Mouse (Mus musculus) midbrain, embryonic 11.5 days (tissue): Measurements from ENCODE around the gene Coq8a. TPM values are rescaled to one million over a fixed set of nuclear protein-coding genes. Genes with fewer than 3 reads are reported as not detected.
A peak's percentile ranks its signal among the peaks of the same experiment; 100 is the strongest.

Experiments used
- ATAC-seq: fragments of 200-750 bp; cut with Nextera tagmentation; 2 replicates; pipeline ENCODE4 v1.8.0; 2017; ENCODE audit warnings: moderate TSS enrichment, moderate library complexity; ENCODE audit not compliant: low FRiP score
- DNase-seq: peaks from one replicate; pipeline ENCODE4 v3.0.0; 2015; ENCODE audit warnings: low spot score; ENCODE audit errors: missing footprints
- H3K27ac ChIP-seq: fragments of 300-500 bp; sonication (generic); 2 replicates; pipeline ENCODE4 v1.5.1; 2014; ENCODE audit warnings: low read depth, low read length
- H3K27me3 ChIP-seq: fragments of 300-500 bp; sonication (generic); 2 replicates; pipeline ENCODE4 v1.6.1; 2014; ENCODE audit warnings: mild to moderate bottlenecking, low read length, moderate library complexity, mixed read lengths; ENCODE audit not compliant: control insufficient read depth, insufficient read depth
- H3K36me3 ChIP-seq: fragments of 300-500 bp; sonication (generic); 2 replicates; pipeline ENCODE4 v1.6.1; 2014; ENCODE audit warnings: mild to moderate bottlenecking, low read length, moderate library complexity, mixed read lengths; ENCODE audit not compliant: control insufficient read depth, insufficient read depth
- H3K4me1 ChIP-seq: fragments of 300-500 bp; sonication (generic); 2 replicates; pipeline ENCODE4 v1.6.1; 2014; ENCODE audit warnings: low read length; ENCODE audit not compliant: control insufficient read depth, insufficient read depth
- H3K4me2 ChIP-seq: fragments of 300-500 bp; sonication (generic); 2 replicates; pipeline ENCODE4 v1.6.1; 2014; ENCODE audit warnings: mild to moderate bottlenecking, moderate library complexity
- H3K4me3 ChIP-seq: fragments of 300-500 bp; sonication (generic); 2 replicates; pipeline ENCODE4 v1.5.1; 2014; ENCODE audit warnings: low read depth, low read length
- H3K9ac ChIP-seq: fragments of 300-500 bp; sonication (generic); 2 replicates; pipeline ENCODE4 v1.6.1; 2014; ENCODE audit warnings: low read length
- H3K9me3 ChIP-seq: fragments of 300-500 bp; sonication (generic); 2 replicates; pipeline ENCODE4 v1.6.1; 2016; ENCODE audit warnings: low read length; ENCODE audit not compliant: control insufficient read depth
- WGBS: fragments of 180-500 bp; shearing (Covaris S2); extraction: QIAGEN DNeasy Blood & Tissue Kit; methylation state at CpG from one replicate; pipeline ENCODE4 v1.1.7; 2014; 5-methylcytosine and 5-hydroxymethylcytosine counted together
- polyA plus RNA-seq: library from polyadenylated mRNA; unstranded; fragments of >200 nt; fragmentation: Nextera tagmentation; extraction: Ambion mirVana; gene quantifications from 2 replicates; pipeline ENCODE4 v1.2.1, GENCODE M21; 2014

Gene Coq8a
- polyA plus RNA-seq, 1 experiment from 2014 or later, result 0.93 TPM

GRCm38 (mm10) chr1:180132187-180132586 is 67.2 kb downstream of the Coq8a start:
- H3K4me2 ChIP-seq, result no peak overlapping the region
- no peaks in the 10 kb centered on the region for H3K36me3 ChIP-seq
- no peaks in the 10 kb centered on the region for H3K4me1 ChIP-seq
- ATAC-seq, result no peak
- H3K9me3 ChIP-seq, result no peaks in the 10 kb centered on the region
- H3K27ac ChIP-seq, result no peak overlapping the region
- H3K9ac ChIP-seq, result no peak overlapping the region
- 90% methylated on average over 4 of the region's 4 CpGs for WGBS
- H3K4me3 ChIP-seq, result no peak overlapping the region
- no peak for DNase-seq
- no peaks in the 10 kb centered on the region for H3K27me3 ChIP-seq

- Histone ChIP-seq H3K4me3 (no peak overlapping the region), H3K27me3 (no peaks in the 10 kb centered on the region), H3K9me3 (no peaks in the 10 kb centered on the region), H3K36me3 (no peaks in the 10 kb centered on the region), H3K27ac (no peak overlapping the region), H3K4me2 (no peak overlapping the region), H3K9ac (no peak overlapping the region), H3K4me1 (no peaks in the 10 kb centered on the region)
- no peak for ATAC-seq
- DNase-seq, result peak; percentile 19
- 74% methylated on average over 3 of the region's 3 CpGs for WGBS
Observed at GRCm38 (mm10) chr1:180131402-180131801, 68.0 kb downstream of the Coq8a start.

- no peak overlapping the region for H3K4me2 ChIP-seq
Observed at GRCm38 (mm10) chr1:180128077-180128792, 71.2 kb downstream of the Coq8a start.

GRCm38 (mm10) chr1:180118233-180118632 is 81.2 kb downstream of the Coq8a start:
- H3K36me3 ChIP-seq, result no peaks in the 10 kb centered on the region
- H3K9me3 ChIP-seq, result no peaks in the 10 kb centered on the region
- DNase-seq (no peak), ATAC-seq (no peak)
- H3K27me3 ChIP-seq, result no peaks in the 10 kb centered on the region
- H3K27ac ChIP-seq, result no peak overlapping the region
- no peaks in the 10 kb centered on the region for H3K4me1 ChIP-seq
- H3K4me3 ChIP-seq, result no peak overlapping the region
- no peak overlapping the region for H3K4me2 ChIP-seq
- 88% methylated on average over 8 of the region's 8 CpGs for WGBS
- H3K9ac ChIP-seq, result no peak overlapping the region

More at GRCm38 (mm10) chr1:180128077-180128792, 71.2 kb downstream of the Coq8a start:
- Histone ChIP-seq H3K9me3 (no peaks in the 10 kb centered on the region), H3K27ac (no peak overlapping the region), H3K9ac (no peak overlapping the region), H3K36me3 (no peaks in the 10 kb centered on the region), H3K4me1 (no peaks in the 10 kb centered on the region), H3K4me3 (no peak overlapping the region), H3K27me3 (no peaks in the 10 kb centered on the region)
- DNase-seq, result peak; percentile 73
- no peak for ATAC-seq
- 97% methylated on average over 5 of the region's 5 CpGs for WGBS

- Histone ChIP-seq H3K4me1 (no peaks in the 10 kb centered on the region), H3K36me3 (no peaks in the 10 kb centered on the region), H3K9ac (no peak overlapping the region), H3K9me3 (no peaks in the 10 kb centered on the region), H3K4me3 (no peak overlapping the region), H3K4me2 (no peak overlapping the region), H3K27me3 (no peaks in the 10 kb centered on the region), H3K27ac (no peak overlapping the region)
- peak; percentile 88 for DNase-seq
- no peak for ATAC-seq
- 79% methylated on average over 1 of the region's 1 CpGs for WGBS
Observed at GRCm38 (mm10) chr1:180116525-180116924, 82.9 kb downstream of the Coq8a start.

Other genes with a start within 250 kb of the Coq8a start
- 12.7 and 13.0 TPM in 2 replicates for gene Cdc42bpa, start 239.1 kb downstream of the Coq8a start, polyA plus RNA-seq
- gene Psen2, start 63.8 kb upstream of the Coq8a start, polyA plus RNA-seq, result 5.2 and 5.4 TPM in 2 replicates
- gene Itpkb, start 130.9 kb upstream of the Coq8a start, polyA plus RNA-seq, result 1.9 and 2.0 TPM in 2 replicates